Mouse (Mus musculus) limb, embryonic 10.5 days (tissue): ENCODE results near the gene Rptor. TPM values are rescaled to one million over a fixed set of nuclear protein-coding genes. Genes with fewer than 3 reads are reported as not detected.
A peak's percentile ranks its signal among the peaks of the same experiment; 100 is the strongest.

ENCODE experiments used
- DNase-seq: peaks from one replicate; pipeline ENCODE4 v3.0.0-alpha.2; 2017; ENCODE audit warnings: low spot score
- H3K27ac ChIP-seq: fragments of 300-500 bp; sonication (generic); 2 replicates; pipeline ENCODE4 v1.5.1; 2016; ENCODE audit warnings: mild to moderate bottlenecking
- H3K27me3 ChIP-seq: fragments of 300-500 bp; sonication (generic); 2 replicates; pipeline ENCODE4 v1.6.1; 2016; ENCODE audit warnings: low read depth, mild to moderate bottlenecking; ENCODE audit not compliant: poor library complexity, severe bottlenecking
- H3K36me3 ChIP-seq: fragments of 300-500 bp; sonication (generic); 2 replicates; pipeline ENCODE4 v1.6.1; 2016; ENCODE audit warnings: mild to moderate bottlenecking, moderate library complexity
- H3K4me1 ChIP-seq: fragments of 300-500 bp; sonication (generic); 2 replicates; pipeline ENCODE4 v1.6.1; 2016
- H3K4me3 ChIP-seq: fragments of 300-500 bp; sonication (generic); 2 replicates; pipeline ENCODE4 v1.5.1; 2016; ENCODE audit warnings: mild to moderate bottlenecking, moderate library complexity
- H3K9me3 ChIP-seq: fragments of 300-500 bp; sonication (generic); replicated peaks from 2 replicates; pipeline ENCODE4 v1.6.1; 2016; ENCODE audit warnings: mild to moderate bottlenecking
- WGBS: fragments of 180-500 bp; shearing (Covaris S2); methylation state at CpG from one replicate; pipeline ENCODE4 v1.1.7; 2016; 5-methylcytosine and 5-hydroxymethylcytosine counted together
- polyA plus RNA-seq: library from polyadenylated mRNA; unstranded; fragments of >200 nt; fragmentation: Nextera tagmentation; extraction: Ambion mirVana; gene quantifications from 2 replicates; pipeline ENCODE4 v1.2.1, GENCODE M21; 2016

The Rptor gene
- polyA plus RNA-seq, 1 experiment from 2014 or later = 17.9 TPM

DNA sequence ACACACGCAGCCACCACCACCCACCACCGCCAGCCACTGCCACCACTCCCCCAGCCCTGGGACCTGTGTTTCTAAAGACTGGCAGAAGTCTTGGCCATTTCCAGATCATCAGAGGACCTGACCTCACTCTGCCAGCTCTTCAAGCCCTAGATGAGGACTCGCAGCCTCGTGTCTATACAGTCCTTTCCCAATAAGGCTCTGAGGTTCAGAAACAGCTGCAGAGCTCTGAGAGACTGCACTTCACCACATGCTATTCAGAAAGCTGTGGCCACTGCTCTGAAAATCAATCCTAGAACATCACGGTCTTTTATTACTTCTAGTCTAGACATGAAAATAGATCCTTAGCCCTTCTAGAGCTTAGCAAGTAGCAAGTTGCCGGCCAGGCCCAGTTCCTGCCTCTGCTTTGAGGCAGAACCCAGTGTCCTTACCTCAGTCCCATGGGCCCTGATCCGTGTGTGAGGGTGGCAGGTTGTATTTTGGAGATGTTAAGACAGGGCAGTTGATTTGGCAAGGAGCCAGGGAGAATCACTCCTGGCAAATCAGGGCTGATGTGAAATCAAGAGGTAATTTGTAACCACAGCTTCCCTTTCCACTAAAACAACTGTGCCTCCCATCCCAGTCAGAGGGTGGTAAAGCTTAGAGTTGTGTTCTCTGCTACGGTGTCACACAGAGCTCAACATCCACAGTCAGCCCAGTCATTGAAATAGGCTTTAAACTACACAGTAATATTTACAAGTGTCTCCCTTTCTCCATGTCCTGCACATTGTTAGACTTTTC lies 260.0 kb downstream of the Rptor start:
- Histone ChIP-seq H3K27me3 (no peaks in the 10 kb centered on the region), H3K4me3 (no peak overlapping the region), H3K4me1 (peaks cover 23% of the 10 kb centered on the region), H3K36me3 (peaks cover 67% of the 10 kb centered on the region), H3K27ac (no peak overlapping the region), H3K9me3 (no peaks in the 10 kb centered on the region)
- 92% methylated on average over 8 of the region's 8 CpGs for WGBS
- no peak for DNase-seq

DNA sequence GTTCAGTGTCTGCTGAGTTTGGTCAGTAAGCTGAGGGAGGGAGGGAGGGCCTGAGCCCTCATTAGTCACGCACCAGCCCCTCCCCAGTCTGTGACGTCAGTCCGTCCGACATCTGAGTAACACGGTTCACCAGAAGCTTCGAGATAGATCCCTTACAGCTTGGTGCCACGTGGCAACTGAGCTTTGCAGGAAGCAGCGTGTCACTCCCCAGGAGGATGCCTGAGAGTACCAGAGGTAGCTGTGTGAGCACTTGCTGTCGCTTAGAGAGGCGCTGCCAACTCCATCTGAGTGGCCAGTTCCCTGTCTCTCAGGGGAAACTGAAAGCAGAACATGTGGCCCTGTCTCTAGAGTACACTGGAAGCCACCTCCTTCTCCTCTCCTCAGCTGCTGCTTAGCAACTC lies 260.7 kb downstream of the Rptor start:
- Histone ChIP-seq H3K4me1 (peaks cover 23% of the 10 kb centered on the region), H3K4me3 (no peak overlapping the region), H3K27ac (0 out of 2 replicates have a peak overlapping the region, but pooled peaks have one; percentile 58), H3K27me3 (no peaks in the 10 kb centered on the region), H3K9me3 (no peaks in the 10 kb centered on the region), H3K36me3 (peaks cover 66% of the 10 kb centered on the region)
- 58% methylated on average over 10 of the region's 10 CpGs for WGBS
- peak; percentile 42 for DNase-seq

DNA sequence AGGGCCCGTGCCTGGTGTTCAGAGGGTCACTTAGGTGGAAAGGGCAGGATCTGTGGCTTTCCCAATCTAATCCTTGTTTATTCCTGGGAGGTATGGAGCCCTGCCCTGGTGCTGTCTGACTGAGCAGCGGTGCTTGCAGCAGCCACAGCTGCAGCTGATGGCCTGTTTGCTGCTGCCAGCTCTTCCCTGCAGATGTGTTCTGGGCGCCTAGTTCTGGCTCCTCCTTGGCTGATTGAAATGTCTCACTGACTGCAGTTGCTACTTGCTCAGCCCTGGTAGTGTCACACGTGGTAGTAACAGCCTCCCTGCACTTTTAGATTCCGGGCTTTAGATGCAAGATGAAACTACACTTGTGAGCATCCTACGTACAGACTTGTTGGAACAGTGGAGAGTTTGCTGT lies 264.1 kb downstream of the Rptor start:
- Histone ChIP-seq H3K27me3 (no peaks in the 10 kb centered on the region), H3K4me3 (no peak overlapping the region), H3K9me3 (no peaks in the 10 kb centered on the region), H3K27ac (no peak overlapping the region), H3K4me1 (peaks cover 29% of the 10 kb centered on the region), H3K36me3 (peaks cover 78% of the 10 kb centered on the region)
- WGBS = 78% methylated on average over 6 of the region's 6 CpGs
- DNase-seq = no peak

DNA sequence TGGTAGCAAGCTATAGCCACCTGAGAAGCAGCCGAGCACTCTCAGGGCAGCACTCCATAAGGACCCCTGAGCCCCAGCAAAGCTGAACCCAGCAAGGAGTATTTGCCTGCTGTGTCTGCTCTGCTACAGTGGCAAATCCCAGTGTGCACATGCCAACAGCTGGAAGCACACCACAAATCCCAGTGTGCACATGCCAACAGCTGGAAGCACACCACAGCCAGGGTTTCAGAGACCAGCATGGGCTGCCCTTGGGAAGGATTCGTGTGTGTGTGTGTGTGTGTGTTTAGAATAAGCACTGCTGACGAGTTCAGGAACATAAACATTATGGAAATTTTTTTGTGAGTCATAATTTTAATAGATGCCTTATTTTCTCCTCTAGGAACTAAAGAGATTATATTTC lies 265.4 kb downstream of the Rptor start:
- Histone ChIP-seq H3K9me3 (no peaks in the 10 kb centered on the region), H3K36me3 (peaks cover 79% of the 10 kb centered on the region), H3K27ac (no peak overlapping the region), H3K4me3 (no peak overlapping the region), H3K4me1 (peaks cover 24% of the 10 kb centered on the region), H3K27me3 (no peaks in the 10 kb centered on the region)
- DNase-seq = no peak
- WGBS = 87% methylated on average over 3 of the region's 3 CpGs

DNA sequence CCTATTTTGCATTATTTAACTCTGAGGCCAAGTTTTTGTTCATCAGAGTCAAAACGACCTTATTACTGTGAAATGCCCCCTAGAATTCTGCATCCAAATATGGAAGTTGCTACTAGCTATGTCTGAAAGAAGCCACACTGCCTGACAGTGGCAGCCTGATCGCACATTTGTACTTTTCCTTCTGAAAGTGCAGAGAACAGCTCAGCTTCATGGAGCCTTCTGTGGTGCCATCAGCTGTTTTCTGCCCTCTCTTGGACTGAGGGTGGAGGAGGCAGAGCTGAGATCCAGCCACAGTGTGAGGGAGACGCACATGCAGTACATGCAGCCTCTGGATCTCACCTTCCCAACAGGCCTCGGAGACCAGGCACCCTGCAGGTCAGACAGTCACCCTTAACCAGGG lies 265.9 kb downstream of the Rptor start:
- Histone ChIP-seq H3K9me3 (no peaks in the 10 kb centered on the region), H3K36me3 (peaks cover 79% of the 10 kb centered on the region), H3K4me3 (no peak overlapping the region), H3K27ac (no peak overlapping the region), H3K27me3 (no peaks in the 10 kb centered on the region), H3K4me1 (peaks cover 20% of the 10 kb centered on the region)
- DNase-seq = no peak
- 89% methylated on average over 4 of the region's 4 CpGs for WGBS

DNA sequence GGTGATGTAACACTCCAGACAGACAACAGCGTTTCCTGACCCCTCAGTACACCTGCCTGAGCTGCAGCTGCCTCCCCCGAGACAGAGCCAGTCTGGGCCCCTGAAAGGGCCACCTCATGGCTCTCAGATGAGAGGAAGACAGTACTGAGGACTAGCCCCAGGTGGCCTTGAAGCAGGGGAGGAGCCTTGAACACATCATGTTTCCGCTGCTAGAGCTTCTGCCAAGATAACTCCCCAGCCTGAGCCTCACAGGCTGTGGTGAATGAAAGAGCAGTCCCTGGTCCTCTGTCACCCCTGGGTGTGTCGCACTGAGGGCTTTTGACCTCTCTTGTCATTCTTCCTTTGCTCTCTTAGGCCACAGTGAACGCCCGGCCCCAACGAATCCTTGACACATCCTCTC lies 268.4 kb downstream of the Rptor start:
- Histone ChIP-seq H3K4me1 (peaks cover 6% of the 10 kb centered on the region; the same call in 1 of the 2 replicates), H3K27ac (no peak overlapping the region), H3K4me3 (no peak overlapping the region), H3K9me3 (no peaks in the 10 kb centered on the region), H3K36me3 (peaks cover 96% of the 10 kb centered on the region), H3K27me3 (no peaks in the 10 kb centered on the region)
- no peak for DNase-seq
- WGBS = 89% methylated on average over 7 of the region's 7 CpGs

DNA sequence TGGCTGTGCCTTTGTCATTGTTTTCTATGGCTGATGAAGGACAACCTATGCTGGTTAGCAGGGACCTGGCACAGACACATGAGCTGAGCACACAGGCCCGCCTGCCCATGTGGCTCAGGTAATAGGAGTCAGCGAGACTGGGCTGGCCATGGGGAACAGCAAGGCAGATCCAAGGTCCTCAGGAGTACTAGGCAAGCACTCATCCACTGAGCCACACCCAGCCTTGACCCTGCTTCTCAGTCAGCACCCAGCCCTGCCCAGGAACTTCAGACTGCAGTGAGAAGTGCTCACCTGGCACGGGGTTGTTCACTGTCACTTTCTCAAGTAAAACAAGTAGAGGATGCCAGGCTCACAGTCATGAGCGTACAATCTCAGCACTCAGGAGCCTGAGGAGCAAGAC lies 270.9 kb downstream of the Rptor start:
- H3K9me3 ChIP-seq = no peaks in the 10 kb centered on the region
- WGBS = 91% methylated on average over 4 of the region's 4 CpGs
- H3K27ac ChIP-seq = no peak overlapping the region
- no peak for DNase-seq
- peaks cover 6% of the 10 kb centered on the region; the same call in 1 of the 2 replicates for H3K4me1 ChIP-seq
- H3K27me3 ChIP-seq = no peaks in the 10 kb centered on the region
- peaks cover 98% of the 10 kb centered on the region for H3K36me3 ChIP-seq
- H3K4me3 ChIP-seq = no peak overlapping the region

DNA sequence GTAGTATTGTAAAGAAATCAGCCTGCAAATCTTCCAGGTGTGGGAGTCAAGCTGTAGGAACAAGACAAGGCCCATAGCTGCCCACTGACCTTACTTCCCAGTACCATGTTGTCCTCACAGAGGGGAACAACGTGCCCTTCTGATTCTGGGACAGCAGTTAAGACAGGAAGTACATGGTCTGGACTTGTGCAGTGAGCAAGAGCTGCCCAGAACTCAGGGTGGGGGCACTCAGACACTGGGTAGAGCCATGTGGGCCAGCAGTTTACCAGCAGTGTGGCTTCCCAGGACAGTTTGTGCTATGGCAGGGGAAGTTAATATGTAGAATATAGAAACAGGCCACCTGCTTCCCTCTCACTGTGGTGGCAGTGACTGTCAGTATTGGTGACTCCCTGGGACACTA lies 272.1 kb downstream of the Rptor start:
- WGBS = 89% methylated on average over 1 of the region's 1 CpGs

DNA sequence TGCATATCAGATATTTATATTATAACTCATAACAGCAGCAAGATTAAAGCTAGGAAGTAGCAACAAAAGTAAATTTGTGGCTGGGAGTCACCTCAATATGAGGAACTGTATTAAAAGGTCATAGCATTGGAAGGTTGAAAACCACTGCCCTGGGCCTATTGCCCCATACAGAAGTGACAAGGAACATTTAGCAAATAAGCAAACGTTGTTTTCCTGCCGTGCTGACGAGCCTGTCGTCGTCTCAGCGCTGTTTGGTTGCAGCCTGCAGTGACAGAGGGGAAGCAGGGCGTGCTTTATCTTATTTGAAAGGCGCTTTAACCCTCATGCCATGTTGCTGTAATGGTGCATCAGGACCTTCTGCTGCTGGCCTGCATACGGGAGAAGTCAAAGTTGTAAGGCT lies 273.0 kb downstream of the Rptor start:
- Histone ChIP-seq H3K27ac (no peak overlapping the region), H3K9me3 (no peaks in the 10 kb centered on the region), H3K36me3 (peaks cover 99% of the 10 kb centered on the region), H3K4me1 (no peaks in the 10 kb centered on the region), H3K27me3 (no peaks in the 10 kb centered on the region), H3K4me3 (no peak overlapping the region)
- WGBS = 89% methylated on average over 9 of the region's 9 CpGs
- no peak for DNase-seq

More for the DNA sequence above, 272.1 kb downstream of the Rptor start:
- Histone ChIP-seq H3K4me3 (no peak overlapping the region), H3K9me3 (no peaks in the 10 kb centered on the region), H3K4me1 (peaks cover 6% of the 10 kb centered on the region; the same call in 1 of the 2 replicates), H3K36me3 (peaks cover 98% of the 10 kb centered on the region), H3K27me3 (no peaks in the 10 kb centered on the region), H3K27ac (no peak overlapping the region)
- DNase-seq = no peak

DNA sequence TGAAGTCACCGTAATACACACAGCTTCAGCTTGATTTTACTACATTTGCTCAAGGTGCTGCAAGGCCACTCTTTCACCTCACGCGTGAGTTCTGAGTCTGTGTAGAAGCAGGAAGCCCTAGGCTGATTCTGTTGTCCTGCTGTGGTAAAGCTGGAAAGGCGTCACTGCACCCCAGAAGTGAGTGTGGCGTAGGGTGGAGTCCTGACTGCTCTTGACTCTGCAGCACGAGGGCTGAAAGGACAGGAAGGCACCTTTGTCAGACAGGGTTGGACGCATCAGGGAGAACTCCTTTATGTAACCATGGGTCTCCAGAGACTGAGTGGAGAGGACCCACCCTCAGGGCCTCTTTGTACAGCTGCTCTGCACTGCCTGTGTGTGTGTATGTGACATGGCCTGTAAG lies 274.4 kb downstream of the Rptor start:
- 94% methylated on average over 7 of the region's 7 CpGs for WGBS
- Histone ChIP-seq H3K4me3 (no peak overlapping the region), H3K27me3 (no peaks in the 10 kb centered on the region), H3K9me3 (no peaks in the 10 kb centered on the region), H3K27ac (no peak overlapping the region), H3K4me1 (no peaks in the 10 kb centered on the region), H3K36me3 (peaks cover 88% of the 10 kb centered on the region)
- DNase-seq = no peak

DNA sequence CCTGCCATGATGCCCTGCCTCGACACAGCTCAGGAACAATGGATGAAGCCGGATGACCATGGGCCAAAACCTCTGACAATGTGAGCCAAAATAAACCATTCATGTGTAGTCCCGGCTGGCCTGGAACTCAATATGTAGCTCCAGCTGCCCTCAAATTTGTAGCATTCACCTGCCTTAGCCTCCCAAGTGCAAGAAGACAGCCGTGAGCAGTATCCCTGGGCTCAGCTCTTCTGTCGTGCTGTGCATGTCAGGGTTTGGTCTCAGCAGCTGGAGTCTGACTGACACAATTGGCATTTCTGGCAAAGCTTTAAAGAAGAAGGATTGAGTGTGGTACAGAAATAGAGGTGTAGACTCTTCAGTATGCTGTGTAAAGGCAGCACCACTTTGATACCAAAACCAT lies 276.9 kb downstream of the Rptor start:
- H3K27me3 ChIP-seq = no peaks in the 10 kb centered on the region
- no peak overlapping the region for H3K4me3 ChIP-seq
- WGBS = 88% methylated on average over 5 of the region's 5 CpGs

DNA sequence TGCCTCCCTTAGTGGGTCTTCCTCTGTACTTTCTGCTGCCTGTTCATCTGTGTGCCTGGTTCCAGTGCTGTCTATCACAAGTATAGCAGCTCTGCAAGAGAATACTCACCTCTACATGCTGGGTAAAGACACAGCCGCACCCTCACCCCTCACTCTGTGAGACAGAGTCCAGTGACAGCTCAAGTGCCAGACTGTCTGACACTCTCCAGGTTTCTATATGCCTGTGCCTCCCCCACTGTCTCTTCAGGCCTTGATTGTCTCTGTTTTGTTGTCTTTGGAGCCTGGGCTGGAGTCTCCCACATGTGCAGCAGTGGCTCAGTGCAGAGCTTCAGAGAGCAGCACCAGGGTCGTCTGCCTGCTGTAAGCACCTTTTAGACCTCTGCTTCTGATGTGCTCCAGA lies 280.9 kb downstream of the Rptor start:
- H3K27me3 ChIP-seq = no peaks in the 10 kb centered on the region

More for the DNA sequence above, 276.9 kb downstream of the Rptor start:
- H3K9me3 ChIP-seq = no peaks in the 10 kb centered on the region
- no peaks in the 10 kb centered on the region for H3K4me1 ChIP-seq
- DNase-seq = no peak
- no peak overlapping the region for H3K27ac ChIP-seq
- H3K36me3 ChIP-seq = peaks cover 73% of the 10 kb centered on the region

DNA sequence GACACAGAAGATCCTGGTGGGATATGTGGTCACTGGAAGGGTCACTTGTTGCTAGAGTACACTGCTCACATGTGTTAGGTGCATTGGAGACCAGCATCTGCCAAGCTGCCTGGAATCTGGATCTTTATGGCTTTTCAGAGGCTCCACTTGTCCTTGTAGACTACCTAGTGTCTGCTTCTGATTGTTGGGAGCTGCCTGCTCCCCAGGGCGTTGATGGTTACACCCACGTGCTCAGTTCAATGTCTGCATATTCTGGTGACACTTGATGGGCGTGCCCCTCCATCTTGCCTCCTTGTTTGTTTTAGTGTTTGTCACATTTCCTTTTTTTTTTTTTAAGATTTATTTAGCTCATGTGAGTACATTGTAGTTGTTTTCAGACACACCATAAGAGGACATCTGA lies 287.3 kb downstream of the Rptor start:
- Histone ChIP-seq H3K36me3 (peaks cover 88% of the 10 kb centered on the region), H3K27me3 (no peaks in the 10 kb centered on the region), H3K4me1 (peaks cover 11% of the 10 kb centered on the region), H3K9me3 (no peaks in the 10 kb centered on the region), H3K4me3 (no peak overlapping the region), H3K27ac (no peak overlapping the region)
- 92% methylated on average over 3 of the region's 3 CpGs for WGBS
- no peak for DNase-seq

More for the DNA sequence above, 280.9 kb downstream of the Rptor start:
- H3K27ac ChIP-seq = no peak overlapping the region
- H3K36me3 ChIP-seq = peaks cover 67% of the 10 kb centered on the region
- no peaks in the 10 kb centered on the region for H3K4me1 ChIP-seq
- no peaks in the 10 kb centered on the region for H3K9me3 ChIP-seq
- WGBS = 44% methylated on average over 2 of the region's 2 CpGs
- no peak overlapping the region for H3K4me3 ChIP-seq
- DNase-seq = no peak
